Mouse (Mus musculus) B cell, adult 2 months (primary cell): ENCODE measurements at regions not wholly inside any gene's neighbourhood (a gene's known extent, or its start where the extent isn't known, plus 50 kb on each side); places are given as distances from the start of the nearest gene placed in this dataset.

Source experiments
- DNase-seq, 2 experiments: peaks; one replicate each; pipeline ENCODE4 v3.0.0; 2022

DNA sequence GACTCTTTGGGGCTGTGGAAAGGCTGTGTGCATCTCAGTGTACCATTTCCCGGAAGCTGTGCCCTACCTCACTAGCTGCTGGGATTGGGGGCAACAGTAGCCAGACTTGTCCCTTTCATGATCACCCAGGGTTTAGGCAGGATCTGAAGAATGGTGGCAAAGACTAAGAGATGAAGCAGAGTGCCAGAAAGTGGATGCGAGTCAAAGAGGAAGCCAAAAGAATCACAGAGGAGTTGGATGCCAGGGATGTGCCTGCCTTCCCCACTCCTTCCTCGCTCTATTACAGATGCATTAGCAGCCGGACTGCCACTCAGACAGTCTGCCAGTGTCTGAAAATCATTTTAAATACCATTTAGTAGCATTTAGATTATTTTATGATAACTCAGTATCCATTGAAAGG lies 271.5 kb upstream of the Slc24a2 start:
- no peak for DNase-seq

DNA sequence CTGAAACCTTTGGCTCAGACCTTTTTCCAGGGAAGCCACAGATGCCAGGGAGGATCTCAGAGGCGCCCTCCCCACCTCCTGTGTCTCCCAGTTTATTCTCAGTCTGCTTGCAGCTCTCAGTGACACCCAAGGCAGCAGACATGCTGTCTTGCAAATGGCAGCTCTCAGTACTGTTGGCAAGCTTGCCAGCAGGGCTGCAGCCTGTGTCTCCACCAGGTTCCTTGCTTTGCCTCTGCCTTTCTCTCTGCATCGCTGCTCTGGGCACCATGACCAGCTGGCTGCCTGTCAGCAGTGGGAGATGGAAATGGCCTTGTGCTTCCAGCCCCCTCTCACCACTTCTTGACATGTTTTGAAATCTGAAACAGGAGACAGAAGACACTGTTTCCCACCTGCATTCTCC lies 270.2 kb upstream of the Slc24a2 start:
- no peak for DNase-seq

DNA sequence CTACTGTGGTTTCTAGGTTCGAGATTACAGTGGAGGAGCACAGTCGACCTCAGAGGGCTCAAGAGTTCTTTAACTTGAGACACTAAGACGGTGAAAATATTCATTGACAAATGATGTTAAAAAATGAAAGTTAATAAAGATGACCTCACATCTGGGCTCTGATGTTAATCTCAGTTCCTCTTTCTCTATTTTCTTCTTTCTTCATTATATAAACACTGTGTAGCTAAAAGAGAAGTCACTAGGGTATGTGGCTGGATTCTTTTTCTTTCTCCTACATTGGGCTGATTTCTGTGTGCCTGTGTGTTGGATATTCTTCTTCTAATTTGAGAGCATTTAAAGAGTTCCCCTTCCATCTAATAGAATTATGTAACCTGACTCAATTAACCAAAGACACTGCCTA lies 257.5 kb upstream of the Slc24a2 start:
- DNase-seq, result peak; percentile 4 to 15

DNA sequence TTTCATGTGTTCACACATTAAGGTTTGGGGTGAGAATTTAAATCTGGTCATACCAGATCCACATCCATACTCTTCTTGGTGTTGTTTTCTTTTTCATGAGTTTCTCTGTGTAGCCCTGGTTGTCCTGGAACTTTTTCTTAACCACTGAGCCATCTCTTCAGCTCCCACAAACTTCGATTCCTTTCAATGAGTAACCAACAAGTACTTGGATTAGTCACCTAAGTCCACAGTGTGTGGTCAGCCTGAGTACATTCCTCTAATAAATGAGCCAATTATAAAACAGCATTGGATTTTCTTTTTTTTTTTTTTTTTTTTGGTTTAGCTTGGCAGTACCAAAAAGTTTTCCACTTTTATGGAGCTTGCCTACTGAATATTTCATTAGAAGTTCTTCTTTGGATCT lies 245.3 kb upstream of the Slc24a2 start:
- no peak for DNase-seq

GRCm38 (mm10) chr4:87473331-87474039 lies 243.2 kb upstream of the Slc24a2 start:
- DNase-seq, result no peak

GRCm38 (mm10) chr4:87472787-87473186 lies 242.5 kb upstream of the Slc24a2 start:
- DNase-seq, result no peak

DNA sequence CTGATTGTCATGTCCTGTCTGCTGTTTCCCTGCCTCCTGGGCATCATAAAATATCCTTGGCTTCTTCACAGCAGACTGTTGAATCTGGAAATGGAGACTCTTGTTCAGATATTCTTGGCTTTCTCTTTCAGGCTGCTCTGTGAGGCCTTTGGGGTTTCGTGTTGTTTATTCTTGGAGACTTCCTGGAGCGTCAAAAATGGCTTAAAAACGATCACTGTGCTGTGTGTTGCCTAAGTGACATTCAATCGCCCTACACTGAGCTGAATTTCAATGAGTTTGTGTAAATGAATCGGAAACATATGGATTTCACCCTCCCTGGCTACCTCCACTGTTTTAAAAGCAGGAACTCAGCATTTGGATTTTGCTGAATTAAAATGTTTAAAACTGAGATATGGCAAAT lies 241.1 kb upstream of the Slc24a2 start:
- DNase-seq, result no peak

- no peak for DNase-seq
Observed at GRCm38 (mm10) chr4:87467600-87467999, 237.3 kb upstream of the Slc24a2 start.

GRCm38 (mm10) chr4:87467018-87467417 lies 236.7 kb upstream of the Slc24a2 start:
- DNase-seq, result no peak

- no peak for DNase-seq
Observed at GRCm38 (mm10) chr4:87461181-87461912, 231.1 kb upstream of the Slc24a2 start.

DNA sequence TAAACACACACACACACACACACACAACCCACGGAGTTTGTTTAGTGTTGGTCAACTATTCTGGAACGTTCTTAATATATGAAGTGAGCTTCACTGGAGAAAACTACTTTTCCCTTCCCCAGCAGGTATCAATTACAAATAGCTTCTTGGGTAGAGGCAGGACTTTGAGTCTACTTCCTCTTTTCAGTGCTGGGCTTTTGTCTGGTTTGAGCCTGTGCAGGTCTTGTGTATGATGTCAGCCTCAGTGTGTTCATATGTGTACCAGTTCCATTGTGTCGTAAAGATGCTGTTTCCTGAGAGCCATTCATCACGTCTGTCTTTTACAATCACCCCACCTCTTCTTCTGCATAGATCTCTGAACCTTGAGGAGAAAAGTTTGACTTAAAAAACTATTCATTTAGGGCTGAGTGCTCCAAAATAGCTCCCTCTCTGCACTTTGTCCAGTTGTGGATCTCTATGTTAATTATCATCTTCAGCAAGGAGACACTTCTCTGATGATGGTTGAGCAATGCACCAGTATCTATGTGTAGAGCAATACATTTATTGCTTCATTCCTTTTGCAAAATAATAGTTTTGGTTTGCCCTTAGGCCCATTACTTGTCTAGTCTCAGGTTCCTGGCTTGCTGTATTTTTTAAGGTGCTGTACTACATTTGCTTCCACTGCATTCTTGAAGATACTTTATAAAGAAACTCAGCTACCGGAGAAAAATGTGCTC lies 225.7 kb upstream of the Slc24a2 start:
- DNase-seq, result no peak

GRCm38 (mm10) chr4:87452122-87452521 lies 221.8 kb upstream of the Slc24a2 start:
- DNase-seq, result no peak

DNA sequence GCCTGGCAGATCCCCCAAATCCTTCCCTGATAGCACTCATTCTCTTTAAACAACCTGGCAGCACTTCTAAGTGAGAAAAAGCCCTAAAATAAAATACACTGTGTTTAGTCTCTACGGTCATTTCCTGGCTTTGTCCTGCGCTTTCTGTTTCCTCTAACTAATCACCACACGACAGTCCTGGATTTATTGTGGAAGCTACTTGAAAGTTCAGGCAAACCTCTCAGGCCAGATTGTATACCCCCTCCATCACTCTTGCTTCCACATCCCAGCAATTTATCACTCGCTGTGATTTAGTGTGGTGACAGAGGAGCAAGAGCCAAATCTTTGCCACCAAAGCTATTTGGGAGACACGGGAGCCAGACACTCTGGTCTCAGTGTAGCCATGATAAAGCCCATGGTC lies 221.0 kb upstream of the Slc24a2 start:
- DNase-seq, result no peak

DNA sequence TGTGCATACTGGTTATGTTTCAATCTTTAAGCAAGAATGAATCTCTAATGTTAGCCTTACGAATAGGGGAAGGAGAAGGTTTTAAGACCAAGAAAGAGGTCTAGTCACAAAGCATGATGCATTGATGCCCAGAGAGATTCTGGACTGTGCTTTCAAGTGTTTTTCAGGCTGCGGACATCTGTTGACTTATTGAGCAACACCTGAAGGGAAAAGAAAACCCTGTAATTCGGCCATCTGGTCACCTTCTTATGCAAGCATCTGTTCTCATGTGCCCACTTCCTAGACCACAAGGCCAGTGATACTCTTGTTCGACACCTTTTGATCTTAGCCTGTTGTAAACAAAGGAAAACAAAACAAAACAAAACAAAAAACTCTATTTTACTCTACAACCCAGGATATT lies 218.1 kb upstream of the Slc24a2 start:
- DNase-seq, result no peak

GRCm38 (mm10) chr4:87446856-87447255 lies 216.6 kb upstream of the Slc24a2 start:
- no peak for DNase-seq

GRCm38 (mm10) chr4:87434136-87434535 lies 203.9 kb upstream of the Slc24a2 start:
- DNase-seq, result no peak

DNA sequence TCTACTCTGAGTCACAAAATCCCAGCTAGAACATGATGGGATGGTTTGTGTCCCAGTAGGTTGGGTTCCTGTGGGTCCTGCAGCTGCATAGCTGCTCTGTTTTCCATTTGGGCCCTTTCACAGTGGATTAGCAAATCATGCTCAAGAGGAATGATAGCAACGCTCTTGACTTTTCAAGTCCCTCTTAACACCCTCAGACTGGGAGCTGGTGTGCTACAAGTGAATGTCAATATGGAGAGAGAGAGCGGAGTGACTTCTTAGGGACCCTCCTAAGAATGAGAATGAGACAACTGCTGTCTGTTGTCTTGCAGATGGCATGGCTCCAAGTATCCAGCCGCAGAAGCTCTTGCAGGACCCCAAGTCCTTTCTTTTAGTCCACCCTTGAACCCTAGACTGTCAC lies 198.1 kb upstream of the Slc24a2 start:
- no peak for DNase-seq

DNA sequence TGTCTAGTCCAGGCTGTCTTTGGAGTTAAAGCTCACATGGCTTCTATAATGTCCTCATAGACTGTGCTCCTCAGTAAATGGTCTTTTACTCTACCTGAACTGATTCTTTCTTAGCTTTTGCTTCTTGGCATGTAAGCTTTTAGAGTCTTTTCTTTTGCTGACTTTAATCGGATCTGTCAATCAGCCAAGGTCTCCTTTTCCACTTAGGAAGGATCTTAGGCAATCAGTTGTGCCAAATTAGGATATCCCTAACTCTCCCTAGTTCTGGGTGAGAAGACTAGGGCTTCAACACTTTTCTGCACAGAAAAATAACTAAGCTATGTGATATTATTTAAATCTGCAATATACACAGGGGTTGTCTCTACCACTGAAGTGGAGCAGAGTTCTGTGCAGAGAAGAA lies 193.8 kb upstream of the Slc24a2 start:
- no peak for DNase-seq

DNA sequence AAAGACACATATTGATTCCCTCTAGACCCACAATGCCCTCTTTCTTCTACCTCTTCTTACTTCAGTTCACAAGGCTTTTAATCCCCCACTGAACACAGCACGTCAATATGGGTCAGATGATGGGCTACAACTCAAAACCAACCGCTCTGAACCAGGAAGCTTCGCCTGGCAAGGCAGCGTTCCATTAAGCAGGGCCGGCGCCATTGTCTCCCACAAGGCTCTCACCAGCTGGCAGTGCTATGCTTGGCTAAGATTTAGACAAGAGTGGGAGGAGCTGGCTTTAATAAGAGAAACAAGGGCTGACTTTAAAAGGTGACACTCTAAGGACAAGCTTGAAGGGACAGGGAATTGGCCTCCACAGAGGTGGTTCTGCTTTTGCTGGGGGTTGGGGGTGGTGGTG lies 192.3 kb upstream of the Slc24a2 start:
- no peak for DNase-seq

GRCm38 (mm10) chr4:87403354-87403753 lies 173.1 kb upstream of the Slc24a2 start:
- DNase-seq, result no peak

DNA sequence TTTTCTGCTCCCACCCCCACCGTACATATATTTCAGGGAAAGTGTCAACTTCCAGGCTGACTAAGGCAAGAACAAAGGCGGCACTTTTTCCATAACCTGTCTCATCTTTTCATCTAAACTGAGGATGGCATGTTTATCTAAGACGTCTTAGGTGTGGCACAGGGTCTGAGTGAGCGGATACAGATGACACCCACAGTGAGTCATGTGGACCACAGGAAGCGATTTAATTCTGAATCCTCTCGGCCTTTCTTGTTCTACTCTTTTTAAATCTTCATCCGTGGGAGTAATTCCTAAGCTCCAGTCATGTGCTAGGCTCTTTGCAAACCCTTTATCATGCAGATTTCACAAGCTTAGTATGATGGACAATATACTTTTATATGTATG lies 171.9 kb upstream of the Slc24a2 start:
- DNase-seq, result no peak

- no peak for DNase-seq
Observed at GRCm38 (mm10) chr4:87401316-87402172, 171.3 kb upstream of the Slc24a2 start.

DNA sequence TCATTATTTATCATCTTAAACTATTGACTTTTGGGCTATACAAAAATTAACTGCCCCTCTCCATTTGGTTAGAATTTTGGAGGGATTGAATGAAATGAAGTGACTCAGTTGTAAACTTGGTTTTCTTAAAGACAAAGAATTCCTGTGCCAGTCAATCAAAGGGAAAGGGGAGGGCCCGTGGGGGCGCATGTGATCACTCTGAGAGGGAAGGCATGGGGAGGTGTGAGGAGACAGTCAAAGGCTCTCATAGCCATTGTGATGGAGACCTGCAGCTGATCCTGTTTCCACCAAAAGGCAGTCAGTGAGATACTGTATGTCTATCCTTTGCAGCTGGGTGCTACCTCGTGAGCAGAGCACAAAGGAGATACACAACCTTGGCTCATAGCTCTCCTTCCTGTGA lies 156.6 kb upstream of the Slc24a2 start:
- DNase-seq, result no peak
